Mouse (Mus musculus): ENCODE data around the gene Camta1. TPM values are rescaled to one million over a fixed set of nuclear protein-coding genes. Genes with fewer than 3 reads are reported as not detected.

Camta1 gene
- polyA plus RNA-seq, 1 experiment from 2014 or later, result 61.9 TPM

- Histone ChIP-seq H3K9me3 (ENCODE audit: control insufficient read depth, low read length) (no peaks in the 10 kb centered on the region), H3K4me1 (replicated peaks; ENCODE audit: control insufficient read depth, insufficient read depth) (0 out of 2 replicates have a peak, but pooled peaks cover 2% of the 10 kb centered on the region), H3K4me3 (ENCODE audit: low read depth, low read length) (no peak overlapping the region), H3K27ac (replicated peaks) (no peak overlapping the region), H3K9ac (ENCODE audit: low read length) (no peak overlapping the region), H3K4me2 (replicated peaks; ENCODE audit: low read depth) (no peak overlapping the region), H3K27me3 (ENCODE audit: control insufficient read depth, insufficient read depth, low read length) (no peaks in the 10 kb centered on the region), H3K36me3 (ENCODE audit: control insufficient read depth, insufficient read depth, low read length) (no peaks in the 10 kb centered on the region)
- DNase-seq (ENCODE audit: low spot score), result no peak
- TF ChIP-seq EP300 (optimal IDR thresholded peaks at IDR 0.05) (no peak), CTCF (IDR thresholded peaks at IDR 0.05; ENCODE audit: low read depth) (no peak)
- 83% methylated on average over 12 of the region's 12 CpGs for WGBS
- ATAC-seq (ENCODE audit: low FRiP score, low TSS enrichment), result no peak
Observed at GRCm38 (mm10) chr4:151739348-151739956, 122.2 kb downstream of the Camta1 start.

GRCm38 (mm10) chr4:151738875-151739274 is 122.8 kb downstream of the Camta1 start:
- no peak for TF ChIP-seq EP300 (optimal IDR thresholded peaks at IDR 0.05)
- no peak for TF ChIP-seq CTCF (IDR thresholded peaks at IDR 0.05; ENCODE audit: low read depth)
- H3K4me3 ChIP-seq (ENCODE audit: low read depth, low read length), result no peak overlapping the region
- H3K27me3 ChIP-seq (ENCODE audit: control insufficient read depth, insufficient read depth, low read length), result no peaks in the 10 kb centered on the region
- H3K9me3 ChIP-seq (ENCODE audit: control insufficient read depth, low read length), result no peaks in the 10 kb centered on the region
- H3K4me2 ChIP-seq (replicated peaks; ENCODE audit: low read depth), result no peak overlapping the region
- no peak overlapping the region for H3K9ac ChIP-seq (ENCODE audit: low read length)
- no peak overlapping the region for H3K27ac ChIP-seq (replicated peaks)
- no peak for ATAC-seq (ENCODE audit: low FRiP score, low TSS enrichment)
- no peaks in the 10 kb centered on the region for H3K36me3 ChIP-seq (ENCODE audit: control insufficient read depth, insufficient read depth, low read length)
- 59% methylated on average over 11 of the region's 11 CpGs for WGBS
- DNase-seq (ENCODE audit: low spot score), result no peak
- 0 out of 2 replicates have a peak, but pooled peaks cover 2% of the 10 kb centered on the region for H3K4me1 ChIP-seq (replicated peaks; ENCODE audit: control insufficient read depth, insufficient read depth)

- Histone ChIP-seq H3K9me3 (ENCODE audit: control insufficient read depth, low read length) (no peaks in the 10 kb centered on the region), H3K36me3 (ENCODE audit: control insufficient read depth, insufficient read depth, low read length) (no peaks in the 10 kb centered on the region), H3K27ac (replicated peaks) (no peak overlapping the region), H3K4me3 (ENCODE audit: low read depth, low read length) (no peak overlapping the region), H3K4me2 (replicated peaks; ENCODE audit: low read depth) (no peak overlapping the region), H3K9ac (ENCODE audit: low read length) (no peak overlapping the region), H3K4me1 (replicated peaks; ENCODE audit: control insufficient read depth, insufficient read depth) (0 out of 2 replicates have a peak, but pooled peaks cover 2% of the 10 kb centered on the region), H3K27me3 (ENCODE audit: control insufficient read depth, insufficient read depth, low read length) (no peaks in the 10 kb centered on the region)
- no peak for ATAC-seq (ENCODE audit: low FRiP score, low TSS enrichment)
- 39% methylated on average over 5 of the region's 5 CpGs for WGBS
- DNase-seq (ENCODE audit: low spot score), result no peak
- TF ChIP-seq EP300 (optimal IDR thresholded peaks at IDR 0.05) (no peak), CTCF (IDR thresholded peaks at IDR 0.05; ENCODE audit: low read depth) (no peak)
Observed at GRCm38 (mm10) chr4:151738280-151738679, 123.4 kb downstream of the Camta1 start.

- Histone ChIP-seq H3K36me3 (ENCODE audit: control insufficient read depth, insufficient read depth, low read length) (no peaks in the 10 kb centered on the region), H3K27me3 (ENCODE audit: control insufficient read depth, insufficient read depth, low read length) (no peaks in the 10 kb centered on the region), H3K4me1 (replicated peaks; ENCODE audit: control insufficient read depth, insufficient read depth) (no peaks in the 10 kb centered on the region), H3K27ac (replicated peaks) (no peak overlapping the region), H3K9ac (ENCODE audit: low read length) (no peak overlapping the region), H3K4me2 (replicated peaks; ENCODE audit: low read depth) (no peak overlapping the region), H3K9me3 (ENCODE audit: control insufficient read depth, low read length) (no peaks in the 10 kb centered on the region), H3K4me3 (ENCODE audit: low read depth, low read length) (no peak overlapping the region)
- 64% methylated on average over 10 of the region's 10 CpGs for whole genome bisulfite sequencing
- DNase-seq (ENCODE audit: low spot score) (no peak), ATAC-seq (ENCODE audit: low FRiP score, low TSS enrichment) (no peak)
- TF ChIP-seq EP300 (optimal IDR thresholded peaks at IDR 0.05) (no peak), CTCF (IDR thresholded peaks at IDR 0.05; ENCODE audit: low read depth) (no peak)
Observed at GRCm38 (mm10) chr4:151732668-151733067, 129.0 kb downstream of the Camta1 start.

GRCm38 (mm10) chr4:151730037-151730759 is 131.5 kb downstream of the Camta1 start:
- H3K36me3 ChIP-seq (ENCODE audit: control insufficient read depth, insufficient read depth, low read length), result no peaks in the 10 kb centered on the region
- no peaks in the 10 kb centered on the region for H3K4me1 ChIP-seq (replicated peaks; ENCODE audit: control insufficient read depth, insufficient read depth)
- H3K4me2 ChIP-seq (replicated peaks; ENCODE audit: low read depth), result no peak overlapping the region
- no peak overlapping the region for H3K4me3 ChIP-seq (ENCODE audit: low read depth, low read length)
- H3K9ac ChIP-seq (ENCODE audit: low read length), result no peak overlapping the region
- TF ChIP-seq EP300 (optimal IDR thresholded peaks at IDR 0.05) (no peak), CTCF (IDR thresholded peaks at IDR 0.05; ENCODE audit: low read depth) (no peak)
- no peak for ATAC-seq (ENCODE audit: low FRiP score, low TSS enrichment)
- 66% methylated on average over 4 of the region's 4 CpGs for WGBS
- H3K9me3 ChIP-seq (ENCODE audit: control insufficient read depth, low read length), result no peaks in the 10 kb centered on the region
- H3K27ac ChIP-seq (replicated peaks), result no peak overlapping the region
- no peak for DNase-seq (ENCODE audit: low spot score)
- H3K27me3 ChIP-seq (ENCODE audit: control insufficient read depth, insufficient read depth, low read length), result no peaks in the 10 kb centered on the region

- DNase-seq (ENCODE audit: low spot score) (no peak), ATAC-seq (ENCODE audit: low FRiP score, low TSS enrichment) (no peak)
- Histone ChIP-seq H3K9me3 (ENCODE audit: control insufficient read depth, low read length) (no peaks in the 10 kb centered on the region), H3K4me2 (replicated peaks; ENCODE audit: low read depth) (no peak overlapping the region), H3K27me3 (ENCODE audit: control insufficient read depth, insufficient read depth, low read length) (no peaks in the 10 kb centered on the region), H3K27ac (replicated peaks) (no peak overlapping the region), H3K4me3 (ENCODE audit: low read depth, low read length) (no peak overlapping the region), H3K4me1 (replicated peaks; ENCODE audit: control insufficient read depth, insufficient read depth) (no peaks in the 10 kb centered on the region), H3K9ac (ENCODE audit: low read length) (no peak overlapping the region), H3K36me3 (ENCODE audit: control insufficient read depth, insufficient read depth, low read length) (no peaks in the 10 kb centered on the region)
- 72% methylated on average over 4 of the region's 4 CpGs for whole genome bisulfite sequencing
- no peak for TF ChIP-seq CTCF (IDR thresholded peaks at IDR 0.05; ENCODE audit: low read depth)
- no peak for TF ChIP-seq EP300 (optimal IDR thresholded peaks at IDR 0.05)
Observed at GRCm38 (mm10) chr4:151729116-151729515, 132.6 kb downstream of the Camta1 start.

All from stomach, postnatal 0 days (tissue).